Mouse (Mus musculus) ES-Bruce4 (cell line): ENCODE results near the gene Cacng3. TPM values are rescaled to one million over a fixed set of nuclear protein-coding genes. Genes with fewer than 3 reads are reported as not detected.

Experiments used
- H3K27ac ChIP-seq: 2 replicates; pipeline ENCODE4 v1.5.1; 2012; ENCODE audit warnings: low read length, inconsistent platforms; ENCODE audit not compliant: insufficient read depth
- H3K27me3 ChIP-seq: 2 replicates; pipeline ENCODE4 v1.6.1; 2012; ENCODE audit warnings: mild to moderate bottlenecking, low read length, inconsistent platforms; ENCODE audit not compliant: control insufficient read depth, poor library complexity, insufficient read depth, severe bottlenecking
- H3K36me3 ChIP-seq: 2 replicates; pipeline ENCODE4 v1.6.1; 2012; ENCODE audit warnings: inconsistent platforms, mild to moderate bottlenecking, low read length, moderate library complexity; ENCODE audit not compliant: control insufficient read depth, poor library complexity, insufficient read depth, severe bottlenecking
- H3K4me1 ChIP-seq: one replicate; pipeline ENCODE4 v1.8.1; 2011; ENCODE audit warnings: low read length; ENCODE audit not compliant: control insufficient read depth, insufficient read depth
- H3K4me3 ChIP-seq: 2 replicates; pipeline ENCODE4 v1.5.1; 2011; ENCODE audit warnings: low read depth, mild to moderate bottlenecking, low read length
- H3K9ac ChIP-seq: 2 replicates; pipeline ENCODE4 v1.6.1; 2012; ENCODE audit warnings: low read depth, mild to moderate bottlenecking, inconsistent platforms; ENCODE audit not compliant: poor library complexity, severe bottlenecking
- H3K9me3 ChIP-seq: replicated peaks from 2 replicates; pipeline ENCODE4 v1.6.1; 2012; ENCODE audit warnings: mild to moderate bottlenecking, low read length, inconsistent platforms; ENCODE audit not compliant: control insufficient read depth, poor library complexity, insufficient read depth, severe bottlenecking
- CTCF ChIP-seq: IDR thresholded peaks from one replicate; pipeline ENCODE4 v1.8.1; 2011; ENCODE audit warnings: low read depth, low read length
- EP300 ChIP-seq: IDR thresholded peaks from 2 replicates; pipeline ENCODE4 v1.6.1; 2011; ENCODE audit warnings: low read depth, low read length; ENCODE audit not compliant: insufficient read depth
- POLR2A ChIP-seq: IDR thresholded peaks from one replicate; pipeline ENCODE4 v1.8.1; 2011; ENCODE audit warnings: low read length; ENCODE audit not compliant: insufficient read depth
- polyA plus RNA-seq: library from polyadenylated mRNA; stranded (reverse); fragments of >200 nt; gene quantifications from 2 replicates; pipeline ENCODE4 v1.2.4, GENCODE M21; 2011; ENCODE audit warnings: low read depth; ENCODE audit not compliant: missing spikeins, insufficient read depth, insufficient read length

Cacng3 gene
- polyA plus RNA-seq, 1 experiment = not detected

GRCm38 (mm10) chr7:122755920-122756603 is 85.8 kb downstream of the Cacng3 start:
- Histone ChIP-seq H3K4me3 (no peak overlapping the region), H3K36me3 (no peaks in the 10 kb centered on the region), H3K27ac (no peak overlapping the region), H3K9ac (no peak overlapping the region), H3K27me3 (no peaks in the 10 kb centered on the region; the same call in 1 of the 2 replicates), H3K4me1 (no peaks in the 10 kb centered on the region), H3K9me3 (no peaks in the 10 kb centered on the region)
- TF ChIP-seq CTCF = no peak
- TF ChIP-seq POLR2A = no peak
- TF ChIP-seq EP300 = no peak

GRCm38 (mm10) chr7:122758645-122759044 is 88.4 kb downstream of the Cacng3 start:
- H3K27ac ChIP-seq = no peak overlapping the region
- no peaks in the 10 kb centered on the region for H3K27me3 ChIP-seq
- H3K36me3 ChIP-seq = no peaks in the 10 kb centered on the region
- TF ChIP-seq EP300 (no peak), CTCF (no peak), POLR2A (no peak)
- H3K9me3 ChIP-seq = peaks cover 2% of the 10 kb centered on the region; the same call in 1 of the 2 replicates
- H3K9ac ChIP-seq = no peak overlapping the region
- H3K4me3 ChIP-seq = no peak overlapping the region
- no peaks in the 10 kb centered on the region for H3K4me1 ChIP-seq

- no peak overlapping the region for H3K27ac ChIP-seq
- TF ChIP-seq EP300 (no peak), CTCF (no peak), POLR2A (no peak)
- H3K4me1 ChIP-seq = peaks cover 2% of the 10 kb centered on the region
- H3K9me3 ChIP-seq = peaks cover 2% of the 10 kb centered on the region; the same call in 1 of the 2 replicates
- H3K4me3 ChIP-seq = no peak overlapping the region
- no peaks in the 10 kb centered on the region for H3K36me3 ChIP-seq
- no peak overlapping the region for H3K9ac ChIP-seq
- no peaks in the 10 kb centered on the region for H3K27me3 ChIP-seq
Observed at GRCm38 (mm10) chr7:122764506-122764905, 94.2 kb downstream of the Cacng3 start.

- TF ChIP-seq EP300 (peak; percentile 66; the same call in 1 of the 2 replicates), POLR2A (no peak)
- Histone ChIP-seq H3K9ac (no peak overlapping the region), H3K4me1 (peaks cover 2% of the 10 kb centered on the region), H3K27ac (no peak overlapping the region), H3K9me3 (no peaks in the 10 kb centered on the region), H3K36me3 (no peaks in the 10 kb centered on the region), H3K27me3 (no peaks in the 10 kb centered on the region), H3K4me3 (no peak overlapping the region)
Observed at GRCm38 (mm10) chr7:122768292-122769020, 98.2 kb downstream of the Cacng3 start.

- no peak overlapping the region for H3K27ac ChIP-seq
- no peak for TF ChIP-seq POLR2A
- TF ChIP-seq CTCF = no peak
- TF ChIP-seq EP300 = no peak
- H3K36me3 ChIP-seq = no peaks in the 10 kb centered on the region
- H3K4me1 ChIP-seq = no peaks in the 10 kb centered on the region
- no peak overlapping the region for H3K4me3 ChIP-seq
- H3K27me3 ChIP-seq = no peaks in the 10 kb centered on the region
- H3K9me3 ChIP-seq = no peaks in the 10 kb centered on the region
- H3K9ac ChIP-seq = no peak overlapping the region
Observed at GRCm38 (mm10) chr7:122779601-122780000, 109.3 kb downstream of the Cacng3 start.

- Histone ChIP-seq H3K9ac (no peak overlapping the region), H3K9me3 (no peaks in the 10 kb centered on the region), H3K27me3 (no peaks in the 10 kb centered on the region), H3K27ac (no peak overlapping the region), H3K4me3 (no peak overlapping the region), H3K36me3 (no peaks in the 10 kb centered on the region), H3K4me1 (no peaks in the 10 kb centered on the region)
- TF ChIP-seq POLR2A (no peak), CTCF (no peak), EP300 (no peak)
Observed at GRCm38 (mm10) chr7:122789929-122790328, 119.6 kb downstream of the Cacng3 start.
